ENCODE assay signal across 20 mouse cellular contexts in genomic region chr8:78090382-78091122, GRCm38 (mm10).
A peak's percentile ranks its signal among the peaks of the same experiment; 100 is the strongest.
DNase-seq lines count a peak whose midpoint lies in the region; ATAC-seq lines count a peak whose summit lies in the region.
"Had no signal": no experiment of that assay in that cellular context is flagged by ENCODE, and none has a peak within 500 bp of the region (broad histone marks: within the 10 kb centered on the region; RNA-seq: fewer than 3 reads in every experiment).

No protein-coding gene starts in this region.

- no peak overlapping the region for H3K4me3 ChIP-seq in lung, embryonic 16.5 days (ENCODE audit: low read length)
- no peak overlapping the region for H3K4me3 ChIP-seq in forebrain, embryonic 12.5 days (replicated peaks)
- H3K4me3 ChIP-seq: embryonic facial prominence, embryonic 10.5 days; forebrain, embryonic 15.5 days; heart, adult 2 months; heart, embryonic 15.5 days; hindbrain, embryonic 10.5 days had no signal

- H3K4me1 ChIP-seq in lung, embryonic 16.5 days (replicated peaks; ENCODE audit: control insufficient read depth, insufficient read depth, low read length): no peaks in the 10 kb centered on the region
- no peaks in the 10 kb centered on the region for H3K4me1 ChIP-seq in forebrain, embryonic 12.5 days
- H3K4me1 ChIP-seq: embryonic facial prominence, embryonic 10.5 days; forebrain, embryonic 15.5 days; heart, embryonic 15.5 days; hindbrain, embryonic 10.5 days had no signal

- H3K9me3 ChIP-seq in lung, embryonic 16.5 days (ENCODE audit: control insufficient read depth, low read length): no peaks in the 10 kb centered on the region
- H3K9me3 ChIP-seq in forebrain, embryonic 12.5 days: no peaks in the 10 kb centered on the region; the same call in 1 of the 2 replicates
- H3K9me3 ChIP-seq: embryonic facial prominence, embryonic 10.5 days; forebrain, embryonic 15.5 days; heart, embryonic 15.5 days; hindbrain, embryonic 10.5 days had no signal

- peak; percentile 51; the same call in 1 of the 2 replicates for ATAC-seq in lung, embryonic 16.5 days (ENCODE audit: low read depth)
- ATAC-seq in forebrain, embryonic 12.5 days (ENCODE audit: low FRiP score): no peak
- ATAC-seq: forebrain, embryonic 15.5 days had no signal

- H3K9ac ChIP-seq in lung, embryonic 16.5 days (ENCODE audit: low read length): no peak overlapping the region
- H3K9ac ChIP-seq in forebrain, embryonic 12.5 days: no peak overlapping the region
- H3K9ac ChIP-seq: forebrain, embryonic 15.5 days; heart, embryonic 15.5 days; hindbrain, embryonic 14.5 days had no signal

- peak; percentile 8 for DNase-seq in urinary bladder, postnatal 14 days (ENCODE audit: low spot score)
- no peak for DNase-seq in urinary bladder, postnatal 36 days (ENCODE audit: low spot score in 2 of 2)
- peak; percentile 21 for DNase-seq in lung, postnatal 36 days
- DNase-seq in adrenal gland, postnatal 10 days: no peak
- no peak for DNase-seq in embryo, embryonic 11 days
- DNase-seq: adrenal gland, postnatal 14 days; cerebellum, adult 11-12 months; cerebellum, adult 9-11 months; cerebellum, postnatal 36 days; gastrocnemius, postnatal 10 days; heart, adult 2 months; heart, postnatal 14 days had no signal

- no peak overlapping the region for H3K27ac ChIP-seq in lung, embryonic 16.5 days (ENCODE audit: low read length)
- H3K27ac ChIP-seq in forebrain, embryonic 12.5 days: no peak overlapping the region
- H3K27ac ChIP-seq: embryonic facial prominence, embryonic 10.5 days; forebrain, embryonic 15.5 days; heart, adult 2 months; heart, embryonic 15.5 days; hindbrain, embryonic 10.5 days; hindbrain, embryonic 14.5 days had no signal

- H3K27me3 ChIP-seq in lung, embryonic 16.5 days (ENCODE audit: control insufficient read depth, insufficient read depth, low read depth, low read length): no peaks in the 10 kb centered on the region
- H3K27me3 ChIP-seq in forebrain, embryonic 12.5 days: no peaks in the 10 kb centered on the region
- H3K27me3 ChIP-seq: forebrain, embryonic 15.5 days; heart, embryonic 15.5 days had no signal

- H3K4me2 ChIP-seq in lung, embryonic 16.5 days (ENCODE audit: low read depth, low read length): no peak overlapping the region
- no peak overlapping the region for H3K4me2 ChIP-seq in forebrain, embryonic 12.5 days
- H3K4me2 ChIP-seq: forebrain, embryonic 15.5 days; heart, embryonic 11.5 days; heart, embryonic 15.5 days; hindbrain, embryonic 14.5 days had no signal

- H3K36me3 ChIP-seq in lung, embryonic 16.5 days (ENCODE audit: control insufficient read depth, insufficient read depth, low read length): no peaks in the 10 kb centered on the region
- H3K36me3 ChIP-seq in forebrain, embryonic 12.5 days (replicated peaks): no peaks in the 10 kb centered on the region
- H3K36me3 ChIP-seq: embryonic facial prominence, embryonic 10.5 days; forebrain, embryonic 15.5 days; heart, embryonic 15.5 days; hindbrain, embryonic 10.5 days had no signal

- 54% methylated on average over 9 of the region's 9 CpGs for WGBS in lung, embryonic 16.5 days
- WGBS in forebrain, embryonic 12.5 days: 88% methylated on average over 9 of the region's 9 CpGs

Comparison
In these comparisons a context has a peak if more than half of its experiments do, and no peak if none do; other contexts are left out.
1. DNase-seq: peak in urinary bladder, postnatal 14 days (single experiment) and lung, postnatal 36 days (single experiment); none in urinary bladder, postnatal 36 days (0 of 2), adrenal gland, postnatal 10 days (single experiment) and embryo, embryonic 11 days (single experiment).